Mouse (Mus musculus): Measurements from ENCODE around the gene Gltp.

- TF ChIP-seq HCFC1 (IDR thresholded peaks at IDR 0.05; ENCODE audit: borderline replicate concordance, insufficient read depth, low read length) (no peak), CHD2 (IDR thresholded peaks at IDR 0.05; ENCODE audit: low read depth, low read length) (no peak)
Measured at GRCm38 (mm10) chr5:114658255-114658654, 32.5 kb downstream of the Gltp start, which contains the start of gene Trpv4.
